Comparison of ENCODE assay signal across 9 mouse cellular contexts in genomic region chr9:112454706-112455105, GRCm38 (mm10).
DNase-seq lines count a peak whose midpoint lies in the region; ATAC-seq lines count a peak whose summit lies in the region.
"Had no signal": no experiment of that assay in that cellular context is flagged by ENCODE, and none has a peak within 500 bp of the region (broad histone marks: within the 10 kb centered on the region; RNA-seq: fewer than 3 reads in every experiment).

No protein-coding gene starts in this region.

- H3K9me3 ChIP-seq in kidney, embryonic 14.5 days (ENCODE audit: control insufficient read depth, low read length): no peaks in the 10 kb centered on the region
- H3K9me3 ChIP-seq in forebrain, embryonic 15.5 days: no peaks in the 10 kb centered on the region
- H3K9me3 ChIP-seq in liver, embryonic 11.5 days (ENCODE audit: control insufficient read depth, low read length): no peaks in the 10 kb centered on the region
- H3K9me3 ChIP-seq: limb, embryonic 13.5 days had no signal

- H3K4me1 ChIP-seq in kidney, embryonic 14.5 days (ENCODE audit: control insufficient read depth, insufficient read depth, low read length): no peaks in the 10 kb centered on the region
- H3K4me1 ChIP-seq in forebrain, embryonic 15.5 days: peaks cover 17% of the 10 kb centered on the region
- no peaks in the 10 kb centered on the region for H3K4me1 ChIP-seq in liver, embryonic 11.5 days (replicated peaks; ENCODE audit: control insufficient read depth, insufficient read depth, low read length)

- H3K4me3 ChIP-seq in kidney, embryonic 14.5 days (ENCODE audit: low read length): no peak overlapping the region
- H3K4me3 ChIP-seq in forebrain, embryonic 15.5 days: no peak overlapping the region
- H3K4me3 ChIP-seq in liver, embryonic 11.5 days (ENCODE audit: low read depth, low read length): no peak overlapping the region
- H3K4me3 ChIP-seq: limb, embryonic 13.5 days had no signal

- WGBS in kidney, embryonic 14.5 days: 64% methylated on average over 6 of the region's 6 CpGs
- WGBS in forebrain, embryonic 15.5 days: 26% methylated on average over 6 of the region's 6 CpGs
- WGBS in liver, embryonic 11.5 days: 74% methylated on average over 6 of the region's 6 CpGs

- no peak overlapping the region for H3K4me2 ChIP-seq in kidney, embryonic 14.5 days (replicated peaks; ENCODE audit: low read depth, low read length)
- no peak overlapping the region for H3K4me2 ChIP-seq in forebrain, embryonic 15.5 days (replicated peaks)
- no peak overlapping the region for H3K4me2 ChIP-seq in liver, embryonic 11.5 days
- H3K4me2 ChIP-seq: limb, embryonic 13.5 days had no signal

- no peak overlapping the region for H3K27ac ChIP-seq in kidney, embryonic 14.5 days (ENCODE audit: low read depth, low read length)
- peak overlapping the region; percentile 80 for H3K27ac ChIP-seq in forebrain, embryonic 15.5 days (replicated peaks)
- no peak overlapping the region for H3K27ac ChIP-seq in liver, embryonic 11.5 days (ENCODE audit: low read depth, low read length)
- H3K27ac ChIP-seq: limb, embryonic 13.5 days had no signal

- no peak overlapping the region for H3K9ac ChIP-seq in kidney, embryonic 14.5 days (ENCODE audit: low read depth, low read length)
- H3K9ac ChIP-seq in forebrain, embryonic 15.5 days (replicated peaks): no peak overlapping the region
- no peak overlapping the region for H3K9ac ChIP-seq in liver, embryonic 11.5 days (ENCODE audit: low read depth, low read length)
- H3K9ac ChIP-seq: limb, embryonic 13.5 days had no signal

- peak; percentile 71 for DNase-seq in kidney, adult 11 months
- DNase-seq in layer of hippocampus, adult 9-10 months (ENCODE audit: low spot score): peak; percentile 83
- DNase-seq in retina, embryonic 14.5 days (ENCODE audit: low spot score): peak; percentile 30
- no peak for DNase-seq in liver
- DNase-seq in gastrocnemius, postnatal 25 days: no peak
- DNase-seq in liver, embryonic 11.5 days (ENCODE audit: low spot score): no peak

- no peaks in the 10 kb centered on the region for H3K27me3 ChIP-seq in kidney, embryonic 14.5 days (ENCODE audit: control insufficient read depth, insufficient read depth, low read length)
- H3K27me3 ChIP-seq in forebrain, embryonic 15.5 days: no peaks in the 10 kb centered on the region
- no peaks in the 10 kb centered on the region for H3K27me3 ChIP-seq in liver, embryonic 11.5 days (replicated peaks; ENCODE audit: control insufficient read depth, insufficient read depth, low read length)
- H3K27me3 ChIP-seq: limb, embryonic 13.5 days had no signal

- ATAC-seq in kidney, embryonic 14.5 days (ENCODE audit: low FRiP score, low TSS enrichment): no peak
- peak; percentile 91 for ATAC-seq in forebrain, embryonic 15.5 days (replicated peaks)
- ATAC-seq in liver, embryonic 11.5 days (replicated peaks; ENCODE audit: low FRiP score): no peak

- H3K36me3 ChIP-seq in kidney, embryonic 14.5 days (ENCODE audit: control insufficient read depth, insufficient read depth, low read length): no peaks in the 10 kb centered on the region
- H3K36me3 ChIP-seq in forebrain, embryonic 15.5 days: no peaks in the 10 kb centered on the region
- H3K36me3 ChIP-seq in liver, embryonic 11.5 days (ENCODE audit: control insufficient read depth, insufficient read depth, low read length): no peaks in the 10 kb centered on the region
- H3K36me3 ChIP-seq: limb, embryonic 13.5 days had no signal

Comparison
In these comparisons a context has a peak if more than half of its experiments do, and no peak if none do; other contexts are left out.
1. DNase-seq: peak in kidney, adult 11 months (single experiment), layer of hippocampus, adult 9-10 months (single experiment) and retina, embryonic 14.5 days (single experiment); none in liver (single experiment), gastrocnemius, postnatal 25 days (single experiment) and liver, embryonic 11.5 days (single experiment).